Mouse (Mus musculus) C3H10T1/2 (cell line): ENCODE data around the gene Npb. TPM values are rescaled to one million over a fixed set of nuclear protein-coding genes. Genes with fewer than 3 reads are reported as not detected.

Source experiments
- polyA plus RNA-seq, 2 experiments: library from polyadenylated mRNA; unstranded; fragments of >200 nt; fragmentation: generic; extraction: Trizol; gene quantifications; one replicate each; pipeline ENCODE4 v1.2.1; 2012; ENCODE audit warnings: missing spikeins in 2 of 2

Npb gene
- polyA plus RNA-seq = 1 to 10 TPM in 1 of 2 experiments, under 1 TPM in 1; 0.29 to 1.2 TPM

GRCm38 (mm10) chr11:120608241-120609034 lies at the start of gene Npb:
Gene Npb (plus strand): TSS chr11:120608477.

GRCm38 (mm10) chr11:120572752-120573584 lies 35.3 kb upstream of the Npb start, which contains the start of gene P4hb:
Gene P4hb (minus strand): TSS chr11:120573253.

GRCm38 (mm10) chr11:120581490-120582267 lies 26.6 kb upstream of the Npb start, which contains the start of gene Arhgdia:
Gene Arhgdia (minus strand): TSS chr11:120581624.

GRCm38 (mm10) chr11:120598283-120598989 lies 9.8 kb upstream of the Npb start, which contains the start of the genes Alyref and Anapc11:
Gene Alyref (minus strand): TSS chr11:120598365.
Gene Anapc11 (plus strand): TSS chr11:120598421.

GRCm38 (mm10) chr11:120617519-120618112 lies 9.3 kb downstream of the Npb start, which contains the start of gene Pcyt2:
Gene Pcyt2 (minus strand): TSS chr11:120617936.

GRCm38 (mm10) chr11:120625152-120625775 lies 17.0 kb downstream of the Npb start, which contains the start of gene Sirt7:
Gene Sirt7 (minus strand): TSS chr11:120625240.

GRCm38 (mm10) chr11:120633520-120634343 lies 25.5 kb downstream of the Npb start, which contains the start of gene Mafg:
Gene Mafg (minus strand): TSS chr11:120633600.

GRCm38 (mm10) chr11:120643601-120643987 lies 35.3 kb downstream of the Npb start, which contains the start of gene Pycr1:
Gene Pycr1 (minus strand): TSS chr11:120643769.

GRCm38 (mm10) chr11:120648001-120648476 lies 39.8 kb downstream of the Npb start, which contains the start of gene Myadml2:
Gene Myadml2 (minus strand): TSS chr11:120648158.

Other genes starting within 250 kb of the Npb start
- under 1 TPM; 0.45 to 0.54 TPM for gene Fscn2, start 246.9 kb upstream of the Npb start, polyA plus RNA-seq
- gene Faap100, start 229.7 kb upstream of the Npb start, polyA plus RNA-seq = 10 to 100 TPM; 28.8 to 30.5 TPM
- 10 to 100 TPM; 34.7 to 46.1 TPM for gene Nploc4, start 170.8 kb upstream of the Npb start, polyA plus RNA-seq
- gene Tspan10, start 165.8 kb upstream of the Npb start, polyA plus RNA-seq = under 1 TPM in 1 of 2 experiments, not detected in 1; 0.02 TPM
- gene Pde6g, start 155.0 kb upstream of the Npb start, polyA plus RNA-seq = 1 to 10 TPM in 1 of 2 experiments, under 1 TPM in 1; 0.06 to 1.0 TPM
- gene Oxld1, start 150.4 kb upstream of the Npb start, polyA plus RNA-seq = 10 to 100 TPM; 18.6 to 34.7 TPM
- gene Ccdc137, start 150.4 kb upstream of the Npb start, polyA plus RNA-seq = 10 to 100 TPM in 1 of 2 experiments, 1 to 10 TPM in 1; 7.9 to 22.4 TPM
- gene Arl16, start 140.9 kb upstream of the Npb start, polyA plus RNA-seq = 10 to 100 TPM; 29.8 to 44.2 TPM
- gene Mrpl12, start 123.9 kb upstream of the Npb start, polyA plus RNA-seq = 100 to 1,000 TPM; 146 to 509 TPM
- gene Slc25a10, start 116.6 kb upstream of the Npb start, polyA plus RNA-seq = 100 to 1,000 TPM; 118 to 126 TPM
- gene Gcgr, start 77.8 kb upstream of the Npb start, polyA plus RNA-seq = under 1 TPM in 1 of 2 experiments, not detected in 1; 0.08 TPM
- gene Mcrip1, start 58.8 kb upstream of the Npb start, polyA plus RNA-seq = 100 to 1,000 TPM; 245 to 382 TPM
- gene Ppp1r27, start 57.3 kb upstream of the Npb start, polyA plus RNA-seq = under 1 TPM; 0.25 to 0.63 TPM
- gene P4hb, start 35.2 kb upstream of the Npb start, polyA plus RNA-seq = 1,000 to 10,000 TPM in 1 of 2 experiments, 100 to 1,000 TPM in 1; 703 to 1,073 TPM
- 1,000 to 10,000 TPM; 1,146 to 2,128 TPM for gene Arhgdia, start 26.9 kb upstream of the Npb start, polyA plus RNA-seq
- gene Alyref, start 10.1 kb upstream of the Npb start, polyA plus RNA-seq = 100 to 1,000 TPM; 130 to 156 TPM
- gene Anapc11, start 10.1 kb upstream of the Npb start, polyA plus RNA-seq = 100 to 1,000 TPM; 274 to 500 TPM
- gene Pcyt2, start 9.5 kb downstream of the Npb start, polyA plus RNA-seq = 10 to 100 TPM; 34.5 to 72.4 TPM
- 10 to 100 TPM; 18.6 to 29.5 TPM for gene Sirt7, start 16.8 kb downstream of the Npb start, polyA plus RNA-seq
- gene Mafg, start 25.1 kb downstream of the Npb start, polyA plus RNA-seq = 10 to 100 TPM; 11.2 to 27.5 TPM
- 10 to 100 TPM; 15.8 to 35.0 TPM for gene Pycr1, start 35.3 kb downstream of the Npb start, polyA plus RNA-seq
- gene Myadml2, start 39.7 kb downstream of the Npb start, polyA plus RNA-seq = not detected
- 1 to 10 TPM; 5.1 to 6.4 TPM for gene Notum, start 52.7 kb downstream of the Npb start, polyA plus RNA-seq
- 100 to 1,000 TPM; 116 to 219 TPM for gene Aspscr1, start 64.5 kb downstream of the Npb start, polyA plus RNA-seq
- gene Cenpx, start 105.3 kb downstream of the Npb start, polyA plus RNA-seq = 100 to 1,000 TPM in 1 of 2 experiments, 10 to 100 TPM in 1; 82.4 to 151 TPM
- 10 to 100 TPM; 13.4 to 31.9 TPM for gene Lrrc45, start 105.4 kb downstream of the Npb start, polyA plus RNA-seq
- 10 to 100 TPM in 1 of 2 experiments, under 1 TPM in 1; 0.85 to 12.5 TPM for gene Rac3, start 113.0 kb downstream of the Npb start, polyA plus RNA-seq
- gene Dcxr, start 118.8 kb downstream of the Npb start, polyA plus RNA-seq = 100 to 1,000 TPM; 170 to 223 TPM
- gene Cbr2, start 123.6 kb downstream of the Npb start, polyA plus RNA-seq = 1,000 to 10,000 TPM in 1 of 2 experiments, 100 to 1,000 TPM in 1; 150 to 1,096 TPM
- 1,000 to 10,000 TPM in 1 of 2 experiments, 10 to 100 TPM in 1; 83.4 to 2,207 TPM for gene Hmga1b, start 154.3 kb downstream of the Npb start, polyA plus RNA-seq
- 10 to 100 TPM; 36.7 to 58.4 TPM for gene Rfng, start 175.7 kb downstream of the Npb start, polyA plus RNA-seq
- 100 to 1,000 TPM; 221 to 278 TPM for gene Gps1, start 175.8 kb downstream of the Npb start, polyA plus RNA-seq
- 10 to 100 TPM; 56.8 to 85.8 TPM for gene Dus1l, start 187.9 kb downstream of the Npb start, polyA plus RNA-seq
- gene Fasn, start 216.1 kb downstream of the Npb start, polyA plus RNA-seq = 100 to 1,000 TPM; 217 to 230 TPM